In genomic region chr11:119267241-119267674, GRCm38 (mm10) we compare ENCODE assay signal across 7 mouse cellular contexts. TPM values are rescaled to one million over a fixed set of nuclear protein-coding genes. Genes with fewer than 3 reads are reported as not detected.
A peak's percentile ranks its signal among the peaks of the same experiment; 100 is the strongest.
DNase-seq lines count a peak whose midpoint lies in the region; ATAC-seq lines count a peak whose summit lies in the region.

No protein-coding gene starts in this region.

- WGBS in forebrain, embryonic 10.5 days: 50% methylated on average over 6 of the region's 6 CpGs
- 37% methylated on average over 6 of the region's 6 CpGs for WGBS in hindbrain, embryonic 14.5 days
- 51% methylated on average over 6 of the region's 6 CpGs for WGBS in midbrain, embryonic 12.5 days

- peak; percentile 35; the same call in 1 of the 2 replicates for ATAC-seq in hindbrain, embryonic 14.5 days (ENCODE audit: low FRiP score)
- no peak; the same call in 1 of the 2 replicates for ATAC-seq in midbrain, embryonic 12.5 days (ENCODE audit: low FRiP score, low read depth)

- peak overlapping the region; percentile 85 for H3K4me2 ChIP-seq in hindbrain, embryonic 14.5 days (replicated peaks)
- H3K4me2 ChIP-seq in midbrain, embryonic 12.5 days (replicated peaks): peak overlapping the region; percentile 91

- H3K9me3 ChIP-seq in forebrain, embryonic 10.5 days: no peaks in the 10 kb centered on the region
- H3K9me3 ChIP-seq in hindbrain, embryonic 14.5 days (ENCODE audit: control insufficient read depth, low read length): no peaks in the 10 kb centered on the region
- no peaks in the 10 kb centered on the region for H3K9me3 ChIP-seq in midbrain, embryonic 12.5 days

- H3K4me3 ChIP-seq in forebrain, embryonic 10.5 days: peak overlapping the region; percentile 79
- H3K4me3 ChIP-seq in hindbrain, embryonic 14.5 days (replicated peaks; ENCODE audit: low read length): no peak overlapping the region
- peak overlapping the region; percentile 67; the same call in 1 of the 2 replicates for H3K4me3 ChIP-seq in midbrain, embryonic 12.5 days

- peaks cover 28% of the 10 kb centered on the region for H3K36me3 ChIP-seq in forebrain, embryonic 10.5 days (replicated peaks)
- peaks cover 14% of the 10 kb centered on the region; the same call in 1 of the 2 replicates for H3K36me3 ChIP-seq in hindbrain, embryonic 14.5 days (replicated peaks; ENCODE audit: control insufficient read depth, insufficient read depth)
- H3K36me3 ChIP-seq in midbrain, embryonic 12.5 days: peaks cover 21% of the 10 kb centered on the region

- H3K4me1 ChIP-seq in forebrain, embryonic 10.5 days: peaks cover 26% of the 10 kb centered on the region
- peaks cover 10% of the 10 kb centered on the region for H3K4me1 ChIP-seq in hindbrain, embryonic 14.5 days (replicated peaks; ENCODE audit: control insufficient read depth, insufficient read depth, low read length)
- H3K4me1 ChIP-seq in midbrain, embryonic 12.5 days: peaks cover 16% of the 10 kb centered on the region

- intact Hi-C loops in left cerebral cortex, postnatal 4 days (cut with DNase I): no loop called here

- no peaks in the 10 kb centered on the region; the same call in 1 of the 2 replicates for H3K27me3 ChIP-seq in forebrain, embryonic 10.5 days (ENCODE audit: poor library complexity, severe bottlenecking)
- no peaks in the 10 kb centered on the region for H3K27me3 ChIP-seq in hindbrain, embryonic 14.5 days (ENCODE audit: control insufficient read depth, insufficient read depth, low read length)
- H3K27me3 ChIP-seq in midbrain, embryonic 12.5 days: no peaks in the 10 kb centered on the region

- peak overlapping the region; percentile 83 for H3K27ac ChIP-seq in forebrain, embryonic 10.5 days
- H3K27ac ChIP-seq in hindbrain, embryonic 14.5 days: peak overlapping the region; percentile 15; the same call in 1 of the 2 replicates
- no peak overlapping the region for H3K27ac ChIP-seq in midbrain, embryonic 12.5 days (replicated peaks)

- H3K9ac ChIP-seq in hindbrain, embryonic 14.5 days: no peak overlapping the region
- H3K9ac ChIP-seq in midbrain, embryonic 12.5 days (replicated peaks): no peak overlapping the region; the same call in 1 of the 2 replicates

- peak; percentile 15 to 45 for DNase-seq in urinary bladder, postnatal 36 days (ENCODE audit: low spot score in 2 of 2)
- no peak for DNase-seq in urinary bladder, adult 2 months (ENCODE audit: low spot score)
- DNase-seq in forebrain, embryonic 10.5 days (ENCODE audit: extremely low spot score, low spot score): no peak
- DNase-seq in hindbrain, embryonic 14.5 days (ENCODE audit: low spot score): no peak
- DNase-seq in left cerebral cortex, postnatal 4 days: peak; percentile 70
- no peak for DNase-seq in spleen, postnatal 10 days (ENCODE audit: low spot score in 2 of 2)

RNA-seq across cellular contexts. Expression of gene Gaa, which starts 0.4 kb away (rescaled TPM):
- polyA plus RNA-seq in urinary bladder, adult 2 months (2012; rRNA removed): 95.0 and 113 TPM in 2 replicates
- 27.5 and 28.4 TPM in 2 replicates for polyA plus RNA-seq in forebrain, embryonic 10.5 days (2016; fragmentation: Nextera tagmentation; extraction: Ambion mirVana)
- polyA plus RNA-seq in hindbrain, embryonic 14.5 days (2014; fragmentation: Nextera tagmentation; extraction: Ambion mirVana): 78.7 and 82.4 TPM in 2 replicates
- 100 to 1,000 TPM in 1 of 2 experiments, 10 to 100 TPM in 1; 86.9 to 104 TPM for total RNA-seq in left cerebral cortex, postnatal 4 days (2021)
- polyA plus RNA-seq in midbrain, embryonic 12.5 days (2016; fragmentation: Nextera tagmentation; extraction: Ambion mirVana): 40.6 and 42.1 TPM in 2 replicates

RNA-seq across cellular contexts. Expression of gene Eif4a3, which starts 32.6 kb away (rescaled TPM):
- 106 and 121 TPM in 2 replicates for polyA plus RNA-seq in urinary bladder, adult 2 months (2012; rRNA removed)
- polyA plus RNA-seq in forebrain, embryonic 10.5 days (2016; fragmentation: Nextera tagmentation; extraction: Ambion mirVana): 511 and 516 TPM in 2 replicates
- polyA plus RNA-seq in hindbrain, embryonic 14.5 days (2014; fragmentation: Nextera tagmentation; extraction: Ambion mirVana): 223 and 243 TPM in 2 replicates
- 100 to 1,000 TPM; 115 to 127 TPM for total RNA-seq in left cerebral cortex, postnatal 4 days (2021)
- polyA plus RNA-seq in midbrain, embryonic 12.5 days (2016; fragmentation: Nextera tagmentation; extraction: Ambion mirVana): 326 and 341 TPM in 2 replicates

RNA-seq across cellular contexts. Expression of gene Ccdc40, which starts 38.9 kb away (rescaled TPM):
- polyA plus RNA-seq in urinary bladder, adult 2 months (2012; rRNA removed): 0.66 and 0.77 TPM in 2 replicates
- 23.1 and 23.6 TPM in 2 replicates for polyA plus RNA-seq in forebrain, embryonic 10.5 days (2016; fragmentation: Nextera tagmentation; extraction: Ambion mirVana)
- polyA plus RNA-seq in hindbrain, embryonic 14.5 days (2014; fragmentation: Nextera tagmentation; extraction: Ambion mirVana): 12.0 and 14.1 TPM in 2 replicates
- 1 to 10 TPM; 7.3 to 8.5 TPM for total RNA-seq in left cerebral cortex, postnatal 4 days (2021)
- polyA plus RNA-seq in midbrain, embryonic 12.5 days (2016; fragmentation: Nextera tagmentation; extraction: Ambion mirVana): 18.6 and 24.1 TPM in 2 replicates

RNA-seq across cellular contexts. Expression of gene Tbc1d16, which starts 39.0 kb away (rescaled TPM):
- 15.8 and 20.8 TPM in 2 replicates for polyA plus RNA-seq in urinary bladder, adult 2 months (2012; rRNA removed)
- 22.5 and 22.7 TPM in 2 replicates for polyA plus RNA-seq in forebrain, embryonic 10.5 days (2016; fragmentation: Nextera tagmentation; extraction: Ambion mirVana)
- 39.3 and 41.2 TPM in 2 replicates for polyA plus RNA-seq in hindbrain, embryonic 14.5 days (2014; fragmentation: Nextera tagmentation; extraction: Ambion mirVana)
- total RNA-seq in left cerebral cortex, postnatal 4 days (2021): 100 to 1,000 TPM; 217 to 222 TPM
- 30.9 and 35.1 TPM in 2 replicates for polyA plus RNA-seq in midbrain, embryonic 12.5 days (2016; fragmentation: Nextera tagmentation; extraction: Ambion mirVana)

RNA-seq across cellular contexts. Expression of gene Card14, which starts 40.3 kb away (rescaled TPM):
- 4.7 and 5.0 TPM in 2 replicates for polyA plus RNA-seq in urinary bladder, adult 2 months (2012; rRNA removed)
- 0.04 TPM in 1 of 2 replicates, not detected in the other for polyA plus RNA-seq in forebrain, embryonic 10.5 days (2016; fragmentation: Nextera tagmentation; extraction: Ambion mirVana)
- polyA plus RNA-seq in hindbrain, embryonic 14.5 days (2014; fragmentation: Nextera tagmentation; extraction: Ambion mirVana): 0.16 and 0.18 TPM in 2 replicates
- total RNA-seq in left cerebral cortex, postnatal 4 days (2021): under 1 TPM; 0.38 to 0.54 TPM
- polyA plus RNA-seq in midbrain, embryonic 12.5 days (2016; fragmentation: Nextera tagmentation; extraction: Ambion mirVana): 0.06 and 0.10 TPM in 2 replicates

Comparison
In these comparisons a context has a peak if more than half of its experiments do, and no peak if none do; other contexts are left out.
1. DNase-seq: peak in urinary bladder, postnatal 36 days (2 of 2) and left cerebral cortex, postnatal 4 days (single experiment); none in urinary bladder, adult 2 months (single experiment), forebrain, embryonic 10.5 days (single experiment), hindbrain, embryonic 14.5 days (single experiment) and spleen, postnatal 10 days (0 of 2).